Mouse (Mus musculus): Measurements from ENCODE around the gene Sptan1. TPM values are rescaled to one million over a fixed set of nuclear protein-coding genes. Genes with fewer than 3 reads are reported as not detected.

Gene Sptan1
- 100 to 1,000 TPM; 159 to 167 TPM for total RNA-seq (2021)
- 130 and 163 TPM in 2 replicates for polyA plus RNA-seq (2012; rRNA removed)
- long read RNA-seq, partial matches to known transcripts = 35 of 45 reads
- long read RNA-seq, other reads (novel, unspliced or antisense) = 10 of 45 reads

DNA sequence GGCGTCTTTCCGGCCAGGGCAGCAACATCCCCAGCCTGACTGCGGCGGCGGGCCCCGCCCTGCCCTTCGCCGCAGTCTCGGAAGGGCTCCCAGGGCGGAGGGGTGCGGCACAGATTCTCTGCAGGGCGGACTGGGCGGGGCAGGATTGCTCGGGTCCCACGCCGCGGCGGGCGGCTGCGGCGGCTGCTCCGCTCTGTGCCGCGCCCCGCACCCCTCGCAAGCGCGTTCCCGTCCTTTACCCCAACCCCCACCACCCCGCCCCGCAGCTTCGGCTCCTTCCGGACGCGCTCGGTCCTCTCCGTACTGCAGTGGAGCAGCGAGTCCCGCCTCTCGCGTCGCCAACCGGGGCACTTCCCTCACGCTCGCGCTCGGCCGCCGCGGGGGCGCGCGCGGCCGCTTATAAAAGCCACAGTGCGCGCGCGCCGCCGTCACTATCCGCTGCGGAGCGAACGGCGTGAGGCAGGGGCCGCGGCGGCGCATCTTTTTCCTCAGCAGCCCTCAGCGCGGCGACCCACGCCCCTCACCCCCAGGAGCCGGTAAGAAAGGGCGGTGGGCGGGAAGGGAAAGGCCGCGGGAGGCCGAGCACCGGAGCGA lies at the start of gene Sptan1:
TSS of gene Sptan1 (plus strand) at position 311 of the 594 bp plus-strand sequence.
- Histone ChIP-seq H3K4me3 (peak within 1 kb of the TSS; percentile 97), H3K27me3 (ENCODE audit: control insufficient read depth, insufficient read depth, low read length) (no peaks in the 10 kb centered on the region), H3K36me3 (ENCODE audit: control insufficient read depth, insufficient read depth, low read length) (peaks cover 38% of the 10 kb centered on the region), H3K4me1 (ENCODE audit: control insufficient read depth, insufficient read depth, low read length) (peaks cover 19% of the 10 kb centered on the region), H3K9ac (ENCODE audit: low read depth, low read length) (peak within 1 kb of the TSS; percentile 95), H3K27ac (peak within 1 kb of the TSS; percentile 100), H3K79me2 (replicated peaks; ENCODE audit: control insufficient read depth, insufficient read depth, low read length) (peaks cover 3% of the 10 kb centered on the region)
- under 1% methylated on average over 81 of the region's 82 CpGs for WGBS
- intact Hi-C loops (cut with DNase I) = loop anchor here (2.0 to 10.0 kb wide), 3 partner anchors 21 to 141 kb away; partner anchors contain the start of genes Gle1 and Urm1
- TF ChIP-seq CTCF (IDR thresholded peaks at IDR 0.05) = no peak
- peak; percentile 95 for TF ChIP-seq POLR2A (IDR thresholded peaks at IDR 0.05; ENCODE audit: insufficient read depth, low read depth, low read length)
- DNase-seq = peak; percentile 98 to 99

- 89% methylated on average over 11 of the region's 11 CpGs for WGBS
- H3K36me3 ChIP-seq (ENCODE audit: control insufficient read depth, insufficient read depth, low read length) = no peaks in the 10 kb centered on the region
Observed at GRCm38 (mm10) chr2:29917621-29918020, 47.7 kb upstream of the Sptan1 start.

GRCm38 (mm10) chr2:29922011-29922410 lies 43.3 kb upstream of the Sptan1 start:
- H3K4me1 ChIP-seq (ENCODE audit: control insufficient read depth, insufficient read depth, low read length) = no peaks in the 10 kb centered on the region
- 17% methylated on average over 11 of the region's 11 CpGs for WGBS
- H3K4me3 ChIP-seq = no peak overlapping the region
- H3K36me3 ChIP-seq (ENCODE audit: control insufficient read depth, insufficient read depth, low read length) = no peaks in the 10 kb centered on the region
- TF ChIP-seq EP300 (IDR thresholded peaks at IDR 0.05; ENCODE audit: insufficient read depth, low read depth, low read length) = no peak
- TF ChIP-seq CTCF (IDR thresholded peaks at IDR 0.05) = no peak
- no peak for TF ChIP-seq POLR2A (IDR thresholded peaks at IDR 0.05; ENCODE audit: insufficient read depth, low read depth, low read length)
- H3K79me2 ChIP-seq (replicated peaks; ENCODE audit: control insufficient read depth, insufficient read depth, low read length) = no peaks in the 10 kb centered on the region
- no peak overlapping the region for H3K27ac ChIP-seq
- DNase-seq = peak; percentile 78 to 79
- no peak overlapping the region for H3K9ac ChIP-seq (ENCODE audit: low read depth, low read length)
- intact Hi-C loops (cut with DNase I) = no loop called here
- no peaks in the 10 kb centered on the region for H3K27me3 ChIP-seq (ENCODE audit: control insufficient read depth, insufficient read depth, low read length)

More at GRCm38 (mm10) chr2:29917621-29918020, 47.7 kb upstream of the Sptan1 start:
- H3K4me1 ChIP-seq (ENCODE audit: control insufficient read depth, insufficient read depth, low read length) = no peaks in the 10 kb centered on the region
- intact Hi-C loops (cut with DNase I) = no loop called here
- no peak overlapping the region for H3K27ac ChIP-seq
- H3K79me2 ChIP-seq (replicated peaks; ENCODE audit: control insufficient read depth, insufficient read depth, low read length) = no peaks in the 10 kb centered on the region
- no peak overlapping the region for H3K4me3 ChIP-seq
- no peak for DNase-seq
- TF ChIP-seq EP300 (IDR thresholded peaks at IDR 0.05; ENCODE audit: insufficient read depth, low read depth, low read length) (no peak), CTCF (IDR thresholded peaks at IDR 0.05) (no peak), POLR2A (IDR thresholded peaks at IDR 0.05; ENCODE audit: insufficient read depth, low read depth, low read length) (no peak)
- no peaks in the 10 kb centered on the region for H3K27me3 ChIP-seq (ENCODE audit: control insufficient read depth, insufficient read depth, low read length)
- no peak overlapping the region for H3K9ac ChIP-seq (ENCODE audit: low read depth, low read length)

GRCm38 (mm10) chr2:29926542-29926941 lies 38.8 kb upstream of the Sptan1 start:
- no peaks in the 10 kb centered on the region for H3K36me3 ChIP-seq (ENCODE audit: control insufficient read depth, insufficient read depth, low read length)
- H3K79me2 ChIP-seq (replicated peaks; ENCODE audit: control insufficient read depth, insufficient read depth, low read length) = no peaks in the 10 kb centered on the region
- H3K4me3 ChIP-seq = no peak overlapping the region
- H3K9ac ChIP-seq (ENCODE audit: low read depth, low read length) = no peak overlapping the region
- intact Hi-C loops (cut with DNase I) = no loop called here
- H3K27ac ChIP-seq = no peak overlapping the region
- 91% methylated on average over 5 of the region's 5 CpGs for WGBS
- no peaks in the 10 kb centered on the region for H3K27me3 ChIP-seq (ENCODE audit: control insufficient read depth, insufficient read depth, low read length)
- TF ChIP-seq CTCF (IDR thresholded peaks at IDR 0.05) (no peak), EP300 (IDR thresholded peaks at IDR 0.05; ENCODE audit: insufficient read depth, low read depth, low read length) (no peak), POLR2A (IDR thresholded peaks at IDR 0.05; ENCODE audit: insufficient read depth, low read depth, low read length) (no peak)
- DNase-seq = no peak
- H3K4me1 ChIP-seq (ENCODE audit: control insufficient read depth, insufficient read depth, low read length) = no peaks in the 10 kb centered on the region

DNA sequence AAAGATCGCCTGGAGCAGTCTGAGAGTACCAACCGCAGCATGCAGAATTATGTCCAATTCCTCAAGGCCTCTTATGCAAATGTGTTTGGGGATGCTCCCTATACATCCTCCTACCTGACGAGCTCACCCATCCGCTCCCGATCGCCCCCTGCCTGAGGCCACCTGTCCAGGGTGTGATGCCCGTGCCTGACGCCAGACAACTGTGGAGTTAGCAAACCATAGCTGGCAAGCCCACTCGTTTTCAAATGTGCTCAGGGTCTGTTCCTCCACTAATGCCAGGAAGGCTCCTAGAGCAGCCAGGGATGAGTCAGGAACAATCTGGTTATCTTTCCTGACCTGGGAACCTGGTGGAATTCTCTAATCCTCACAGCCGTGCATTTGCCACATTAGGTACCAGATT lies 34.9 kb upstream of the Sptan1 start:
- H3K27me3 ChIP-seq (ENCODE audit: control insufficient read depth, insufficient read depth, low read length) = no peaks in the 10 kb centered on the region
- DNase-seq = no peak
- no peaks in the 10 kb centered on the region for H3K79me2 ChIP-seq (replicated peaks; ENCODE audit: control insufficient read depth, insufficient read depth, low read length)
- whole genome bisulfite sequencing = 89% methylated on average over 10 of the region's 10 CpGs
- H3K27ac ChIP-seq = no peak overlapping the region
- no peaks in the 10 kb centered on the region for H3K36me3 ChIP-seq (ENCODE audit: control insufficient read depth, insufficient read depth, low read length)
- no peak overlapping the region for H3K4me3 ChIP-seq
- no peak overlapping the region for H3K9ac ChIP-seq (ENCODE audit: low read depth, low read length)
- no peak for TF ChIP-seq POLR2A (IDR thresholded peaks at IDR 0.05; ENCODE audit: insufficient read depth, low read depth, low read length)
- TF ChIP-seq CTCF (IDR thresholded peaks at IDR 0.05) = no peak
- no peak for TF ChIP-seq EP300 (IDR thresholded peaks at IDR 0.05; ENCODE audit: insufficient read depth, low read depth, low read length)
- no peaks in the 10 kb centered on the region for H3K4me1 ChIP-seq (ENCODE audit: control insufficient read depth, insufficient read depth, low read length)
- intact Hi-C loops (cut with DNase I) = no loop called here

DNA sequence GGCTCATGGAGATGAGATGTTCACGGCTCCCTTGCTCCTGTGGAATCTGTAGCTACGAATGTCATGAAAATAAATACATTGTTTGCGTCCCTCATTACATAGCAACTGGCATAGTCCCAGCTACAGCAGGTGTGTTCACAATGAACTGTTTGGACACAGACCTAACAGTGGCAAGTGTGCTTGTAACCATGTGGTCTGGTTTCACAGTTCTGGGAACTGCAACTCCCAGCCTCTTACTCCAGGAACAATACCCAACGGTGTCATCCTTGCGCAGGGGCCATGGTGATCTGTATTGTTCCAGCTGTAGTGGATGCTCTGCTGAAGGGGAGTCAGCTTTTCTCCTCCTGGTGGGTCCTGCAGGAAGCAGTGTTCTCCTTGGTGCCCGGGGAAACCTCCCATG lies 34.2 kb upstream of the Sptan1 start:
- Histone ChIP-seq H3K4me3 (no peak overlapping the region), H3K27me3 (ENCODE audit: control insufficient read depth, insufficient read depth, low read length) (no peaks in the 10 kb centered on the region), H3K9ac (ENCODE audit: low read depth, low read length) (no peak overlapping the region), H3K79me2 (replicated peaks; ENCODE audit: control insufficient read depth, insufficient read depth, low read length) (peaks cover 4% of the 10 kb centered on the region), H3K36me3 (ENCODE audit: control insufficient read depth, insufficient read depth, low read length) (0 out of 2 replicates have a peak, but pooled peaks cover 3% of the 10 kb centered on the region), H3K4me1 (ENCODE audit: control insufficient read depth, insufficient read depth, low read length) (peaks cover 4% of the 10 kb centered on the region), H3K27ac (no peak overlapping the region)
- no peak for DNase-seq
- TF ChIP-seq EP300 (IDR thresholded peaks at IDR 0.05; ENCODE audit: insufficient read depth, low read depth, low read length) = no peak
- TF ChIP-seq POLR2A (IDR thresholded peaks at IDR 0.05; ENCODE audit: insufficient read depth, low read depth, low read length) = no peak
- TF ChIP-seq CTCF (IDR thresholded peaks at IDR 0.05) = no peak
- 79% methylated on average over 6 of the region's 6 CpGs for WGBS
- intact Hi-C loops (cut with DNase I) = no loop called here

Data from heart, adult 2 months (tissue).